Mouse (Mus musculus): ENCODE measurements around the gene Slc27a4. TPM values are rescaled to one million over a fixed set of nuclear protein-coding genes. Genes with fewer than 3 reads are reported as not detected.

Gene Slc27a4
- polyA plus RNA-seq, 2 experiments, result 1.5 to 2.3 TPM

DNA sequence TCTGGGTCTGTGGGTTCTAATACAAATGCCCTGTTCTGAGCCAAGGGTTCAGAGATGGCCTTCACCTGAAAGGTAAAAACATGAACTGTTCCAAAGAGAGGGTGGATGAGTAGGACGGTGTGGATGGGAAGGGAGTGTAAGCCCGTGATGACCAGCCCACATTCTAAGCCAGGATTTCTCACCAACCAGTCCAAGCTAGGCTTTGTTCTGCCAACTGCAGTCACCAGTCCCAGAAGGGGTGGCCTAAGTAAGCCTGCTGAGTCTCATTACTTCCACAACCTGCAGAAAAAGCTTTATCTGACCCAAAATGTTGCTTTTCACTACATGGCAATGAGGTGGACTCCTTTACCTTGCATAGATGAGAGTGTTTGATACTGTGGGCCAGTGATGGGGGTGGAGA lies 41.7 kb downstream of the Slc27a4 start:
- Histone ChIP-seq H3K27ac (no peak overlapping the region), H3K27me3 (ENCODE audit: control insufficient read depth, insufficient read depth, low read length) (peaks cover 19% of the 10 kb centered on the region), H3K9ac (replicated peaks) (no peak overlapping the region), H3K9me3 (ENCODE audit: control insufficient read depth, low read length) (no peaks in the 10 kb centered on the region), H3K4me2 (ENCODE audit: low read depth) (no peak overlapping the region), H3K36me3 (replicated peaks; ENCODE audit: control insufficient read depth, insufficient read depth, low read depth) (no peaks in the 10 kb centered on the region), H3K4me3 (ENCODE audit: insufficient read depth in 1 of 2, low read depth in 2 of 2, low read length in 2 of 2) (no peak overlapping the region), H3K4me1 (replicated peaks; ENCODE audit: control insufficient read depth in 2 of 2, insufficient read depth in 2 of 2, low read length in 1 of 2) (no peaks in the 10 kb centered on the region)
- DNase-seq (ENCODE audit: low read depth in 3 of 3, low spot score in 3 of 3) (no peak), ATAC-seq (ENCODE audit: insufficient read depth) (no peak)
- 81% methylated on average over 2 of the region's 2 CpGs for WGBS (ENCODE audit: insufficient replicate concordance)
- no peak for TF ChIP-seq EP300 (IDR thresholded peaks at IDR 0.05; ENCODE audit: low read depth)
- no peak for TF ChIP-seq CTCF (IDR thresholded peaks at IDR 0.05; ENCODE audit: low read depth)

DNA sequence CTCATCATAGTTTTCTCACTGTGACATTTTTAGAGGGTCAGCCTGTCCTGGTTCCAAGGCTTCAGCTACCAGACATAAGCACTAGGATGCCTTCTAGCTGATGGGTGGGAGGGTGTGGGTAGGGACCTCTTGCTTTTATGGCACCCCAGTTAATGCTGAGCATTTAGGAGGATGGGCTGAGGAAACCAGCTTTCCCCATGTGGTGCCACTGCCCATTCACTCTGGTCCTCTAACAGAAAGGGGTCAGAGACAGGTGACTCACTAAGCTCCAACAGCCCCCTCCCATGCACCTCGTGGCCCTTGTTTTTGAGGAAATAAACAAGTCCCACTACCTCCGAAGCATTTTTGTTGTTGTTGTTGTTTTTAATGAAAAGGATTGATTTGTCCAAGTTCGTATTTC lies 42.2 kb downstream of the Slc27a4 start:
- peaks cover 19% of the 10 kb centered on the region for H3K27me3 ChIP-seq (ENCODE audit: control insufficient read depth, insufficient read depth, low read length)
- no peaks in the 10 kb centered on the region for H3K9me3 ChIP-seq (ENCODE audit: control insufficient read depth, low read length)
- TF ChIP-seq CTCF (IDR thresholded peaks at IDR 0.05; ENCODE audit: low read depth) (no peak), EP300 (IDR thresholded peaks at IDR 0.05; ENCODE audit: low read depth) (no peak)
- no peaks in the 10 kb centered on the region for H3K36me3 ChIP-seq (replicated peaks; ENCODE audit: control insufficient read depth, insufficient read depth, low read depth)
- no peak overlapping the region for H3K9ac ChIP-seq (replicated peaks)
- DNase-seq (ENCODE audit: low read depth in 3 of 3, low spot score in 3 of 3) (no peak), ATAC-seq (ENCODE audit: insufficient read depth) (no peak)
- WGBS (ENCODE audit: insufficient replicate concordance), result 46% methylated on average over 3 of the region's 3 CpGs
- no peak overlapping the region for H3K27ac ChIP-seq
- H3K4me3 ChIP-seq (ENCODE audit: insufficient read depth in 1 of 2, low read depth in 2 of 2, low read length in 2 of 2), result no peak overlapping the region
- H3K4me1 ChIP-seq (replicated peaks; ENCODE audit: control insufficient read depth in 2 of 2, insufficient read depth in 2 of 2, low read length in 1 of 2), result no peaks in the 10 kb centered on the region
- H3K4me2 ChIP-seq (ENCODE audit: low read depth), result no peak overlapping the region

DNA sequence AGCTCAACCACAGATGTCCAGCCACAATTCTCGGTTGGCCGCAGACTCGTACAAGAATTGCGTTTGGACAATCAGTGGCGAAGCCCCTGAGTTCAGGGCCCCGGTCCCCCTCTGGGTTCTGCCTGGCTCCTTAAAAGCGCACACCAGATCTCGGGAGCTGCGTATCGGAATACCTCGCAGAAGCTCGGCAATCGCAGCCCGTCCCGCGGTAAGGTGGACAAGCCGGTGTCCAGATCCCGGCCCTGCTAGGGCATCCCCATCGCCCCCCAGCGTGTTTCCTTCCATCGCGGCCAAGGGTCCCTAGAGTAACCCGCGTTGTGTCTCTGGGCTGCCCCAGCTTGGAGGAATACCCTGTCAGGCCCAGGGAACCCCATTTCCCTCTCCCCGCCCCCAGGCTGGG lies 43.2 kb downstream of the Slc27a4 start:
- no peaks in the 10 kb centered on the region for H3K9me3 ChIP-seq (ENCODE audit: control insufficient read depth, low read length)
- H3K9ac ChIP-seq (replicated peaks), result no peak overlapping the region
- no peak overlapping the region for H3K4me2 ChIP-seq (ENCODE audit: low read depth)
- H3K27me3 ChIP-seq (ENCODE audit: control insufficient read depth, insufficient read depth, low read length), result peaks cover 19% of the 10 kb centered on the region
- H3K27ac ChIP-seq, result no peak overlapping the region
- WGBS (ENCODE audit: insufficient replicate concordance), result 43% methylated on average over 25 of the region's 25 CpGs
- no peak for ATAC-seq (ENCODE audit: insufficient read depth)
- no peak for DNase-seq (ENCODE audit: low read depth in 3 of 3, low spot score in 3 of 3)
- H3K4me3 ChIP-seq (ENCODE audit: insufficient read depth in 1 of 2, low read depth in 2 of 2, low read length in 2 of 2), result no peak overlapping the region
- TF ChIP-seq EP300 (IDR thresholded peaks at IDR 0.05; ENCODE audit: low read depth), result no peak
- TF ChIP-seq CTCF (IDR thresholded peaks at IDR 0.05; ENCODE audit: low read depth), result no peak
- no peaks in the 10 kb centered on the region for H3K36me3 ChIP-seq (replicated peaks; ENCODE audit: control insufficient read depth, insufficient read depth, low read depth)
- no peaks in the 10 kb centered on the region for H3K4me1 ChIP-seq (replicated peaks; ENCODE audit: control insufficient read depth in 2 of 2, insufficient read depth in 2 of 2, low read length in 1 of 2)

DNA sequence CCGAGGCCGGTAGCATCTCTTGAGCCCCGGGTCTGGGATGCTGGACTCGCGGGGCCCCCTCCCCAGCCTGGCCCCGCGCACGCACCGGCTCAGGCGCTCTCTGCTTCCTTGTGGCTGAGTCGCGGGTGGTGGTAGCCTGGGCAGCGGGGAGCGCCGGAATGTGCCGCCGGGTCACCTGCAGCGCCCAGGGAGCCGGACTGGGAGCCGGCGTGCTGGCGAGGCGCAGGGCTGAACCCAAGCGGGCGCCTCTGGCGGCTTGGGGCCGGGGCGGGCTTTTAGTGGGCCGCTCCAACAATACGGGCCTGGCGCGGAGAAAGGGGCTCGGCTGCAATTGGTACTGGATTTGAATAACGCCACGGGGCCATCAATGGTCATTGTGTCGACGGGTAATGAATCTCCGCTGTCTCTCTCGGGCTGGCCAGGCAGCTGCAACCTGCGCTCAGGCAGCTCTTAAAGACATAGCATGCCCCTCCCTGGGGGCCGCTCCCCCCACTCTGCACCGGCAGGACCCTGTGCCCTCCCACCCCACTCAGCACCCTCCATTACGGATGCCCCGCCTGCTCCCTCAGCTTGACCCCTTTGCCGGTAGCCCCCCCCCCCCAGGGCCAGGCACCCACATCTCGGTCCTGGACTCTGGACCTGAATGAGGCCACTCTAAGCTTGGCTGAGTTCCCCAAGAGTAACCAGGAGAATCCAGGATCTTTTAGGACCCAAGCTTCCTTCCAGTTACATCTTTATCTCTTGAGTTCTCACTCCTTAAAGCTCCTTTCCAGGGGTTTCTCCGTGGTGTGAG lies 43.8 kb downstream of the Slc27a4 start:
- Histone ChIP-seq H3K4me2 (ENCODE audit: low read depth) (no peak overlapping the region), H3K27ac (no peak overlapping the region), H3K4me1 (replicated peaks; ENCODE audit: control insufficient read depth in 2 of 2, insufficient read depth in 2 of 2, low read length in 1 of 2) (no peaks in the 10 kb centered on the region), H3K27me3 (ENCODE audit: control insufficient read depth, insufficient read depth, low read length) (peaks cover 19% of the 10 kb centered on the region), H3K9ac (replicated peaks) (no peak overlapping the region), H3K9me3 (ENCODE audit: control insufficient read depth, low read length) (no peaks in the 10 kb centered on the region), H3K4me3 (ENCODE audit: insufficient read depth in 1 of 2, low read depth in 2 of 2, low read length in 2 of 2) (no peak overlapping the region), H3K36me3 (replicated peaks; ENCODE audit: control insufficient read depth, insufficient read depth, low read depth) (no peaks in the 10 kb centered on the region)
- no peak for TF ChIP-seq EP300 (IDR thresholded peaks at IDR 0.05; ENCODE audit: low read depth)
- no peak for TF ChIP-seq CTCF (IDR thresholded peaks at IDR 0.05; ENCODE audit: low read depth)
- DNase-seq (ENCODE audit: low read depth in 3 of 3, low spot score in 3 of 3), result no peak
- 35% methylated on average over 47 of the region's 47 CpGs for WGBS (ENCODE audit: insufficient replicate concordance)
- no peak for ATAC-seq (ENCODE audit: insufficient read depth)

- 43% methylated on average over 3 of the region's 3 CpGs for WGBS (ENCODE audit: insufficient replicate concordance)
- H3K27me3 ChIP-seq (ENCODE audit: control insufficient read depth, insufficient read depth, low read length), result peaks cover 19% of the 10 kb centered on the region
Measured at GRCm38 (mm10) chr2:29846911-29847310, 44.5 kb downstream of the Slc27a4 start.

More at GRCm38 (mm10) chr2:29846911-29847310, 44.5 kb downstream of the Slc27a4 start:
- Histone ChIP-seq H3K4me1 (replicated peaks; ENCODE audit: control insufficient read depth in 2 of 2, insufficient read depth in 2 of 2, low read length in 1 of 2) (no peaks in the 10 kb centered on the region), H3K9me3 (ENCODE audit: control insufficient read depth, low read length) (no peaks in the 10 kb centered on the region), H3K9ac (replicated peaks) (no peak overlapping the region), H3K4me2 (ENCODE audit: low read depth) (no peak overlapping the region), H3K27ac (no peak overlapping the region), H3K4me3 (ENCODE audit: insufficient read depth in 1 of 2, low read depth in 2 of 2, low read length in 2 of 2) (no peak overlapping the region), H3K36me3 (replicated peaks; ENCODE audit: control insufficient read depth, insufficient read depth, low read depth) (no peaks in the 10 kb centered on the region)
- no peak for ATAC-seq (ENCODE audit: insufficient read depth)
- no peak for DNase-seq (ENCODE audit: low read depth in 3 of 3, low spot score in 3 of 3)
- TF ChIP-seq CTCF (IDR thresholded peaks at IDR 0.05; ENCODE audit: low read depth), result no peak
- no peak for TF ChIP-seq EP300 (IDR thresholded peaks at IDR 0.05; ENCODE audit: low read depth)
